Mouse (Mus musculus) liver, postnatal 0 days (tissue): ENCODE measurements around the gene Spg20.

Experiments
- CTCF ChIP-seq: sonication (generic); IDR thresholded peaks from 2 replicates; pipeline ENCODE4 v1.5.1; 2016; ENCODE audit warnings: antibody characterized with exemption, low read depth
- EP300 ChIP-seq: IDR thresholded peaks from 2 replicates; pipeline ENCODE4 v1.6.1; 2016; ENCODE audit warnings: antibody characterized with exemption, low read depth, mild to moderate bottlenecking

GRCm38 (mm10) chr3:55119275-55119898, 7.5 kb downstream of the Spg20 start:
- no peak for TF ChIP-seq CTCF
- TF ChIP-seq EP300, result no peak
